ENCODE assay signal across 7 mouse cellular contexts in the genomic region with DNA sequence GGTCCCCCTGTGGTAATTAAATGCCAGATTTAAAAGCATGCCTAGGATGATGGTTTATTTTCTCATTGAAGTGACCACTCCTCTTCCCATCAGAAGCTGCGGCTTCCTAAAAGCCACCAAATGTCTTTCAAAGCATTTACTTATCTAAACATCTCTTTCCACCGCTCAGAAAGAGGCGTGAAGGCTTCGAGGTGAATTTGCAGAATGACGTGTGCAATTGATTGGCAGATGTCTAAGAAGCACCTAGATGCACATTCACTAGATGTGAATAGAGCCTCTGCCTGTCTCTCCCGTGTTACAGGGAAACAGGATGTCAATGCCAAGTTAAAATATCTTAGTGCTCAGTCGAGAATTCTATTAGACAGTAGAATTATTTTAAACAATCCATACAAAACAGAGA. TPM values are rescaled to one million over a fixed set of nuclear protein-coding genes. Genes with fewer than 3 reads are reported as not detected.
DNase-seq lines count a peak whose midpoint lies in the region; ATAC-seq and TF ChIP-seq lines count a peak whose summit lies in the region.

No protein-coding gene starts in this region.

- no peaks in the 10 kb centered on the region for H3K9me3 ChIP-seq in forebrain, embryonic 16.5 days (ENCODE audit: control insufficient read depth, low read length)
- no peaks in the 10 kb centered on the region for H3K9me3 ChIP-seq in liver, embryonic 14.5 days (ENCODE audit: control insufficient read depth, low read length)

- H3K36me3 ChIP-seq in forebrain, embryonic 16.5 days (ENCODE audit: control insufficient read depth, insufficient read depth), result no peaks in the 10 kb centered on the region
- no peaks in the 10 kb centered on the region for H3K36me3 ChIP-seq in liver, embryonic 14.5 days (replicated peaks; ENCODE audit: control insufficient read depth, insufficient read depth, low read depth)

- no peak for TF ChIP-seq CTCF in liver, embryonic 14.5 days (IDR thresholded peaks at IDR 0.05; ENCODE audit: low read depth)

- ATAC-seq in CD4-positive, CD25-positive, alpha-beta regulatory T cell, adult 4 months, result peak; percentile 37
- ATAC-seq in forebrain, embryonic 16.5 days, result no peak
- no peak for ATAC-seq in liver, embryonic 14.5 days (ENCODE audit: insufficient read depth)

- H3K27ac ChIP-seq in forebrain, embryonic 16.5 days (ENCODE audit: low read length), result peak overlapping the region; percentile 53; the same call in 1 of the 2 replicates
- H3K27ac ChIP-seq in liver, embryonic 14.5 days, result no peak overlapping the region

- peak overlapping the region; percentile 51 for H3K9ac ChIP-seq in forebrain, embryonic 16.5 days (replicated peaks; ENCODE audit: low read depth, low read length)
- H3K9ac ChIP-seq in liver, embryonic 14.5 days (replicated peaks), result no peak overlapping the region

- H3K4me3 ChIP-seq in forebrain, embryonic 16.5 days (replicated peaks; ENCODE audit: low read length), result peak overlapping the region; percentile 72
- H3K4me3 ChIP-seq in liver, embryonic 14.5 days (ENCODE audit: insufficient read depth in 1 of 2, low read depth in 2 of 2, low read length in 2 of 2), result peak overlapping the region in 1 of 2 experiments; percentile 45; a peak in 2 of 4 replicates

- no peaks in the 10 kb centered on the region for H3K27me3 ChIP-seq in forebrain, embryonic 16.5 days (replicated peaks; ENCODE audit: control insufficient read depth, insufficient read depth, low read length)
- H3K27me3 ChIP-seq in liver, embryonic 14.5 days (ENCODE audit: control insufficient read depth, insufficient read depth, low read length), result peaks cover 27% of the 10 kb centered on the region

- peak overlapping the region; percentile 96 for H3K4me2 ChIP-seq in forebrain, embryonic 16.5 days (ENCODE audit: low read length)
- peak overlapping the region; percentile 37 for H3K4me2 ChIP-seq in liver, embryonic 14.5 days (ENCODE audit: low read depth)

- DNase-seq in CD4-positive helper T cell, adult 2 months (ENCODE audit: low read depth, low spot score), result peak; percentile 70
- no peak for DNase-seq in liver, embryonic 14.5 days (ENCODE audit: low read depth in 3 of 3, low spot score in 3 of 3)
- no peak for DNase-seq in adrenal gland, postnatal 10 days
- DNase-seq in layer of hippocampus, adult 11-12 months (ENCODE audit: low spot score), result no peak
- DNase-seq in layer of hippocampus, postnatal 10 days (ENCODE audit: low spot score in 2 of 2), result no peak

- no peak for TF ChIP-seq EP300 in liver, embryonic 14.5 days (IDR thresholded peaks at IDR 0.05; ENCODE audit: low read depth)

- peaks cover 21% of the 10 kb centered on the region for H3K4me1 ChIP-seq in forebrain, embryonic 16.5 days (replicated peaks; ENCODE audit: control insufficient read depth, insufficient read depth, low read length)
- H3K4me1 ChIP-seq in liver, embryonic 14.5 days (replicated peaks; ENCODE audit: control insufficient read depth in 2 of 2, insufficient read depth in 2 of 2, low read length in 1 of 2), result no peaks in the 10 kb centered on the region; a peak in 1 of 4 replicates

- WGBS in forebrain, embryonic 16.5 days, result under 1% methylated on average over 7 of the region's 7 CpGs
- WGBS in liver, embryonic 14.5 days (ENCODE audit: insufficient replicate concordance), result 2% methylated on average over 7 of the region's 7 CpGs

RNA-seq across cellular contexts. Expression of a gene that starts 1.8 kb away (rescaled TPM):
- 1 to 10 TPM; 2.4 to 4.3 TPM for polyA plus RNA-seq in CD4-positive, CD25-positive, alpha-beta regulatory T cell, adult 4 months (2017; shearing (Covaris generic))
- 45.5 and 48.4 TPM in 2 replicates for polyA plus RNA-seq in forebrain, embryonic 16.5 days (2015; fragmentation: Nextera tagmentation; extraction: Ambion mirVana)
- 2.1 and 2.8 TPM in 2 replicates for polyA plus RNA-seq in liver, embryonic 14.5 days (2012; rRNA removed)
- polyA plus RNA-seq in liver, embryonic 14.5 days (2014; fragmentation: Nextera tagmentation; extraction: Ambion mirVana), result 3.2 and 3.4 TPM in 2 replicates
- 10 to 100 TPM; 19.5 to 19.8 TPM for total RNA-seq in adrenal gland, postnatal 10 days (2021)
- total RNA-seq in layer of hippocampus, postnatal 10 days (2021), result 10 to 100 TPM; 36.1 to 39.5 TPM
